Mouse (Mus musculus) embryonic facial prominence, embryonic 13.5 days (tissue): ENCODE data around the gene Cgnl1. TPM values are rescaled to one million over a fixed set of nuclear protein-coding genes. Genes with fewer than 3 reads are reported as not detected.

ENCODE experiments used
- ATAC-seq: fragments of 200-750 bp; cut with Nextera tagmentation; 2 replicates; pipeline ENCODE4 v1.8.0; 2017; ENCODE audit warnings: low read depth; ENCODE audit not compliant: insufficient number of reproducible peaks, insufficient read depth, low FRiP score, low TSS enrichment
- H3K27ac ChIP-seq: fragments of 300-500 bp; sonication (generic); 2 replicates; pipeline ENCODE4 v1.5.1; 2015; ENCODE audit warnings: moderate library complexity, mild to moderate bottlenecking, inconsistent platforms
- H3K27me3 ChIP-seq: fragments of 300-500 bp; sonication (generic); 2 replicates; pipeline ENCODE4 v1.6.1; 2015; ENCODE audit warnings: mild to moderate bottlenecking, inconsistent platforms
- H3K36me3 ChIP-seq: fragments of 300-500 bp; sonication (generic); 2 replicates; pipeline ENCODE4 v1.6.1; 2015; ENCODE audit warnings: mild to moderate bottlenecking, inconsistent platforms
- H3K4me1 ChIP-seq: fragments of 300-500 bp; sonication (generic); 2 replicates; pipeline ENCODE4 v1.6.1; 2015; ENCODE audit warnings: inconsistent platforms
- H3K4me2 ChIP-seq: fragments of 300-500 bp; sonication (generic); 2 replicates; pipeline ENCODE4 v1.6.1; 2015; ENCODE audit warnings: moderate library complexity, mild to moderate bottlenecking, inconsistent platforms
- H3K4me3 ChIP-seq: fragments of 300-500 bp; sonication (generic); 2 replicates; pipeline ENCODE4 v1.5.1; 2015; ENCODE audit warnings: mild to moderate bottlenecking, inconsistent platforms
- H3K9ac ChIP-seq: fragments of 300-500 bp; sonication (generic); 2 replicates; pipeline ENCODE4 v1.6.1; 2015; ENCODE audit warnings: mild to moderate bottlenecking, inconsistent platforms
- H3K9me3 ChIP-seq: fragments of 300-500 bp; sonication (generic); 2 replicates; pipeline ENCODE4 v1.6.1; 2016; ENCODE audit warnings: inconsistent platforms
- WGBS: fragments of 180-500 bp; shearing (Covaris S2); methylation state at CpG from one replicate; pipeline ENCODE4 v1.1.7; 2015; ENCODE audit warnings: mixed read lengths; 5-methylcytosine and 5-hydroxymethylcytosine counted together
- polyA plus RNA-seq: library from polyadenylated mRNA; unstranded; fragments of >200 nt; fragmentation: Nextera tagmentation; extraction: Ambion mirVana; gene quantifications from 2 replicates; pipeline ENCODE4 v1.2.1, GENCODE M21; 2015

The Cgnl1 gene
- polyA plus RNA-seq, 1 experiment from 2014 or later = 9.7 TPM

DNA sequence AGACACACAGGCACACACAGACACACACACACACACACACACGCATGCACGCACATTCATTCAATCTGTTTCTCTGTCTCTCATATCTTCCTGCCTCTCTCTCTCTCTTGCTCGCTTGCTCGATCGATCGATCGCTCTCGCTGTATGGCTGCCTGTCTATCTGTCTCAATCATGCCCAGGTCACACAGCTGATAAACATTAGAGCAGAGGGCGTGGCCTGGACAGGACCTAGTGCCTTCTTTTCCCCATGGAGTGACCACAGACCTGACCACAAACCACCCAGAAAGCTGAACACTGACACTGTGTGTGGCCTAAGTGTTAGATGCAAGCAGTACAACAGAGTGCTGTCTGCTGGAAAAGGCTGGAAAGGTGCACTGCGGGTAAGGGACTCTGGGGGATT lies 60.6 kb downstream of the Cgnl1 start:
- no peak overlapping the region for H3K4me2 ChIP-seq
- peaks cover 7% of the 10 kb centered on the region; the same call in 1 of the 2 replicates for H3K36me3 ChIP-seq
- no peaks in the 10 kb centered on the region for H3K9me3 ChIP-seq
- H3K9ac ChIP-seq = peak overlapping the region; percentile 21; the same call in 1 of the 2 replicates
- WGBS = 72% methylated on average over 10 of the region's 10 CpGs
- H3K27ac ChIP-seq = 0 out of 2 replicates have a peak overlapping the region, but pooled peaks have one; percentile 1
- peaks cover 6% of the 10 kb centered on the region; the same call in 1 of the 2 replicates for H3K4me1 ChIP-seq
- ATAC-seq = no peak
- H3K27me3 ChIP-seq = no peaks in the 10 kb centered on the region
- no peak overlapping the region for H3K4me3 ChIP-seq

GRCm38 (mm10) chr9:71709199-71709598 lies 62.2 kb downstream of the Cgnl1 start:
- ATAC-seq = no peak
- 0 out of 2 replicates have a peak, but pooled peaks cover 6% of the 10 kb centered on the region for H3K4me1 ChIP-seq
- no peaks in the 10 kb centered on the region for H3K27me3 ChIP-seq
- no peak overlapping the region for H3K4me3 ChIP-seq
- H3K4me2 ChIP-seq = no peak overlapping the region
- no peaks in the 10 kb centered on the region for H3K9me3 ChIP-seq
- peaks cover 4% of the 10 kb centered on the region; the same call in 1 of the 2 replicates for H3K36me3 ChIP-seq
- no peak overlapping the region for H3K9ac ChIP-seq
- no peak overlapping the region for H3K27ac ChIP-seq
- WGBS = 89% methylated on average over 11 of the region's 11 CpGs

DNA sequence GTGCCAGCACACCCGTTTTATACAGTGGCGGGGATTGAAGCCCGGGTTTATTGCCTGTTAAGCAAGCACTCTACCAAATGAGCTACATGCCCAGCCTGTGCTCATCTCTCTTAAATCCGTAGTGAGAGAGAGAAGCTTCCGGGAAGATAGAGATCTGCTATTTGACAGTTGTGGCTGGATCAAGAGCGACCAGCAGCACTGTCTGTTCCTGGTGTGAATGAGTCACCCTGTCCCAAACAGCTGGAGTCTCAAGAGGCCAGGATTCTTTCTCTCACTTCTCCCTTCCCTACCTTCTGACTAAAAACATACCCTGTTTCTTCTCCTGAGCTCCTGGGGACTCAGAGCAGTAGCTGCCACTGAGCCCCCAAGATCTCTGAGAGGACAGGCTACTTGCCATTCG lies 63.4 kb downstream of the Cgnl1 start:
- no peak overlapping the region for H3K4me3 ChIP-seq
- H3K4me2 ChIP-seq = no peak overlapping the region
- H3K9me3 ChIP-seq = no peaks in the 10 kb centered on the region
- H3K36me3 ChIP-seq = peaks cover 4% of the 10 kb centered on the region; the same call in 1 of the 2 replicates
- no peak overlapping the region for H3K27ac ChIP-seq
- H3K4me1 ChIP-seq = peaks cover 9% of the 10 kb centered on the region; the same call in 1 of the 2 replicates
- H3K9ac ChIP-seq = no peak overlapping the region
- ATAC-seq = no peak
- 87% methylated on average over 7 of the region's 7 CpGs for WGBS
- no peaks in the 10 kb centered on the region for H3K27me3 ChIP-seq

- peaks cover 4% of the 10 kb centered on the region; the same call in 1 of the 2 replicates for H3K36me3 ChIP-seq
- H3K4me3 ChIP-seq = no peak overlapping the region
- H3K4me2 ChIP-seq = no peak overlapping the region
- H3K27ac ChIP-seq = no peak overlapping the region
- H3K9me3 ChIP-seq = no peaks in the 10 kb centered on the region
- no peak overlapping the region for H3K9ac ChIP-seq
- WGBS = 83% methylated on average over 13 of the region's 13 CpGs
- H3K27me3 ChIP-seq = no peaks in the 10 kb centered on the region
- H3K4me1 ChIP-seq = peaks cover 10% of the 10 kb centered on the region; the same call in 1 of the 2 replicates
- ATAC-seq = no peak
Measured at GRCm38 (mm10) chr9:71704332-71705014, 66.9 kb downstream of the Cgnl1 start.

DNA sequence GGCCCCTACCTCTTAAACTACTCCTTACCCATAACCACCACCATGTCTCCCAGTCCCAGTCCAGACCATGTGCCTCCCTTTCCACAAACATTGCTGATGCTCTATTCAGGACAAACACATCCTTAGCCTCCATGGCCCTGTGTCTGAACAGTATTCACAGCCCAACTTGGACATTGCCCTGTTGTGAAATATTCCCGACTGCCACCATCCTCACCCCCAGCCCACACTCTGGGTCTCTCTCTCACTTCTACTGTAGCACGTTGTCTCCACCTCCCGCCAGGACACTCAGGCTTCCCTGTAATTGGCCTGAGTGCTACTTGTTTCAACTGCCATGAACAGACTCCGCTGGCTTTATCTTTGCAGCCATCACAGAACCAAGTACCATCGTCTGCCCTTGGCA lies 72.3 kb downstream of the Cgnl1 start:
- H3K27me3 ChIP-seq = no peaks in the 10 kb centered on the region
- WGBS = 89% methylated on average over 5 of the region's 5 CpGs
- H3K9ac ChIP-seq = no peak overlapping the region
- H3K36me3 ChIP-seq = no peaks in the 10 kb centered on the region
- H3K4me1 ChIP-seq = peaks cover 16% of the 10 kb centered on the region; the same call in 1 of the 2 replicates
- no peak overlapping the region for H3K4me3 ChIP-seq
- no peak overlapping the region for H3K4me2 ChIP-seq
- H3K27ac ChIP-seq = no peak overlapping the region
- no peak for ATAC-seq
- H3K9me3 ChIP-seq = no peaks in the 10 kb centered on the region

DNA sequence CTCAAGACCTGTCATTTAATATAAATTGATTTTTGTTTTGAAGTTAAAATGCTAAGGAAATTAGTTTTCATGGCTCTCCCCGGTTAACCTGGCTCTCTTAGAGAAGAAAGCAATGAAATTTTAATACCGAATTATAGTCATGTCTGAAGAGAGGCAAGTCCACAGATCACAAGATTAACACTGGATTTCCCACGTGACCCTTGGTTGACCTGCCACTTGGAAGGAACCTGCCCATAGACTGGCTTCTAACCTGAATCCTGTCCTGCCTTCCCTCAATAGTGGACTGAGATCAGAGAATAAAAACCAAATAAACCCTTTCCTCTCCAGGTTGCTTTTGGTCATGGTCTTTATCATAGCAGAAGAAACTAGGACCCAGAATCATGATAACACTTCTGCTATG lies 73.3 kb downstream of the Cgnl1 start:
- Histone ChIP-seq H3K9ac (no peak overlapping the region), H3K9me3 (no peaks in the 10 kb centered on the region), H3K27me3 (no peaks in the 10 kb centered on the region), H3K36me3 (no peaks in the 10 kb centered on the region), H3K4me1 (peaks cover 13% of the 10 kb centered on the region; the same call in 1 of the 2 replicates), H3K4me3 (no peak overlapping the region), H3K4me2 (no peak overlapping the region), H3K27ac (no peak overlapping the region)
- 67% methylated on average over 3 of the region's 3 CpGs for WGBS
- no peak for ATAC-seq

DNA sequence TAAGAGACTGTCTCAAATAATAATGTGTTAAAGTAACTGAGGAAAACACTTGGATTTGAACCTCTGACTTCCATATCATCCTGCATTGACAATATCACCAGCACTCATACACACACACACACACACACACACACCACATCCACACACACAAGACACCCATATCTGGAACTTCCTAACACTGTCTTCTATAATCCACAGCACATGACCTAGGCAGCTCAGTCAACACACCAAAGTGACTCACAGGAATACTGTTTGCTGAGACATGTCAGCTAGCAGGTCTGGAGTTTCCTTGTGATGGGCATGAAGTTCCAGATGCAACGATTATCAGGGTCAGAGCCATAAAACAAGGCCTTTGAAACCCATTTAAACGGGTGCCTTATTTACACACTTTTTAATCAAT lies 74.2 kb downstream of the Cgnl1 start:
- H3K4me3 ChIP-seq = no peak overlapping the region
- H3K27me3 ChIP-seq = no peaks in the 10 kb centered on the region
- no peak overlapping the region for H3K4me2 ChIP-seq
- H3K27ac ChIP-seq = no peak overlapping the region
- H3K9ac ChIP-seq = no peak overlapping the region
- no peaks in the 10 kb centered on the region for H3K36me3 ChIP-seq
- 83% methylated on average over 2 of the region's 2 CpGs for WGBS
- H3K9me3 ChIP-seq = no peaks in the 10 kb centered on the region
- H3K4me1 ChIP-seq = 0 out of 2 replicates have a peak, but pooled peaks cover 12% of the 10 kb centered on the region
- no peak for ATAC-seq

- Histone ChIP-seq H3K27ac (no peak overlapping the region), H3K9me3 (no peaks in the 10 kb centered on the region), H3K4me1 (0 out of 2 replicates have a peak, but pooled peaks cover 7% of the 10 kb centered on the region), H3K36me3 (no peaks in the 10 kb centered on the region), H3K9ac (no peak overlapping the region), H3K27me3 (no peaks in the 10 kb centered on the region), H3K4me2 (no peak overlapping the region), H3K4me3 (no peak overlapping the region)
- no peak for ATAC-seq
- 74% methylated on average over 6 of the region's 6 CpGs for WGBS
Measured at GRCm38 (mm10) chr9:71696762-71697161, 74.6 kb downstream of the Cgnl1 start.

GRCm38 (mm10) chr9:71695133-71695532 lies 76.3 kb downstream of the Cgnl1 start:
- no peak overlapping the region for H3K4me3 ChIP-seq
- H3K27me3 ChIP-seq = no peaks in the 10 kb centered on the region
- ATAC-seq = no peak
- WGBS = 85% methylated on average over 3 of the region's 3 CpGs
- no peak overlapping the region for H3K27ac ChIP-seq
- no peaks in the 10 kb centered on the region for H3K36me3 ChIP-seq
- H3K4me1 ChIP-seq = 0 out of 2 replicates have a peak, but pooled peaks cover 7% of the 10 kb centered on the region
- H3K9me3 ChIP-seq = no peaks in the 10 kb centered on the region
- H3K9ac ChIP-seq = no peak overlapping the region
- H3K4me2 ChIP-seq = no peak overlapping the region

DNA sequence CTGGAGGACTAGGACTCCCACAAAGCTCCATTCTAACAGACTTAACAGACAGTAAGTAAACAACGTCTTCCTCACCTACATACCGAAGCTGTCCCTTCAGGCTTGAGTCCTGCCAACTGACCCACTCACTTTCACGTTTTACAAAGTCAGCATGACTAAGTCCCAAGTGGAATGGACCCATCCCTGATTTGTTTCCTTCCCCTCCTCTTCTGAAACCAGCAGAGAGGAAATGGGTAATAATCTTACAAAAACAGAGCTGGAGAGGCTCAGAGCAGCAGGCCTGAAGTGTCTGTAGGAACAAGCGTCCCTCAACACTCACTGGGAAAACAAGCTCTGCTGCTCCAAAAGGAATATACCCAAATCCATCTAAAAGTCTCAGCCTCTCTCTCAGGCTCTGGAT lies 77.2 kb downstream of the Cgnl1 start:
- Histone ChIP-seq H3K36me3 (no peaks in the 10 kb centered on the region), H3K27ac (no peak overlapping the region), H3K4me2 (no peak overlapping the region), H3K4me3 (no peak overlapping the region), H3K4me1 (0 out of 2 replicates have a peak, but pooled peaks cover 7% of the 10 kb centered on the region), H3K27me3 (no peaks in the 10 kb centered on the region), H3K9ac (no peak overlapping the region), H3K9me3 (no peaks in the 10 kb centered on the region)
- ATAC-seq = no peak
- 35% methylated on average over 4 of the region's 4 CpGs for WGBS

DNA sequence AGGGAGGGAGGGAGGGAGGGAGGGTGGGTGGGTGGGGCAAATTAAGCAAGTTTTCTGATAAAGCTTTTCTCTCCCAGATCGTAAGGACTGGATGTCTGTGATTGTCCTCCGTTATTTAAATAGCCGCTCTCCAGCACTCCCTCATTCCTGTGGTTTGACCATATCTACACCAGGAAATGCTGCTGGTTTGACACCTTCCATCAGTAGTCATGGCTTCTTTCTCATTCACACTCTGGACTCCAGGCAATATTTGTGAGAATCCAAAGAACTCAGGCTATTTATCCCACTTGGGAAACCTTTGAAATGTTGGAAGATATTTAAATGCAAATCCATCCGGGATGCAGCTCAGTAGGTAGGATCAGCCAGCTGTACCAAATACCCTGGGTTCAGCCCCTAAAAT lies 77.6 kb downstream of the Cgnl1 start:
- H3K4me1 ChIP-seq = 0 out of 2 replicates have a peak, but pooled peaks cover 7% of the 10 kb centered on the region
- no peaks in the 10 kb centered on the region for H3K9me3 ChIP-seq
- H3K27me3 ChIP-seq = no peaks in the 10 kb centered on the region
- WGBS = 70% methylated on average over 4 of the region's 4 CpGs
- H3K27ac ChIP-seq = no peak overlapping the region
- H3K9ac ChIP-seq = no peak overlapping the region
- no peak overlapping the region for H3K4me2 ChIP-seq
- H3K4me3 ChIP-seq = no peak overlapping the region
- no peaks in the 10 kb centered on the region for H3K36me3 ChIP-seq
- no peak for ATAC-seq

DNA sequence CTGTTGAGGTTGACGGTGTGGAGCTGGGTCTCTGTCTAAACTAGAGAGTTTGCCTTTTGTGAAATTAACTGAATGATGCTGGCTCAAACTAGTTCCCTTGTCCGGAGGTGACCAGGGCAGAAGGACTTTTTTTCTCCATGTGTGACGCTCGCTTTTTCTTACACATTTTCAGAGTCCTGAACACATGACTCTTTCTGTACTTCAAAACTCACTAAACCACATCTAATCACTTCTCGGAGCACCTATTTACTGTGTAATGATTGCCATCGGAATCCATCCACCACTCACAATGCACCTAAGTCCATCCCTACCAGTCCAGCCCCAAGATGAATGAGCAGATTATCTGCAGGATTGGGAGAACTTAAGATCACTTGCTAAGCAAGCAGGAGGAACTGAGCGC lies 79.2 kb downstream of the Cgnl1 start:
- Histone ChIP-seq H3K4me1 (0 out of 2 replicates have a peak, but pooled peaks cover 7% of the 10 kb centered on the region), H3K27ac (no peak overlapping the region), H3K27me3 (no peaks in the 10 kb centered on the region), H3K36me3 (no peaks in the 10 kb centered on the region), H3K9me3 (no peaks in the 10 kb centered on the region), H3K9ac (no peak overlapping the region), H3K4me3 (no peak overlapping the region), H3K4me2 (no peak overlapping the region)
- no peak for ATAC-seq
- 90% methylated on average over 7 of the region's 7 CpGs for WGBS
